Mouse (Mus musculus): Measurements from ENCODE around the gene Epha8.

The Epha8 gene

GRCm38 (mm10) chr4:136911211-136911646 is 45.4 kb downstream of the Epha8 start:
- in situ Hi-C loops (cut with MboI, MseI), result no loop called here

- in situ Hi-C loops (cut with MboI, MseI), result no loop called here
Observed at GRCm38 (mm10) chr4:136907809-136908208, 48.8 kb downstream of the Epha8 start.

- in situ Hi-C loops (cut with MboI, MseI), result no loop called here
Observed at GRCm38 (mm10) chr4:136907033-136907432, 49.6 kb downstream of the Epha8 start.

- in situ Hi-C loops (cut with MboI, MseI), result loop anchor here in 1 of 2 experiments (5.0 kb wide), 1 partner anchor 72 kb away; no protein-coding TSS in a partner anchor
Observed at GRCm38 (mm10) chr4:136904767-136905539, 51.7 kb downstream of the Epha8 start.

GRCm38 (mm10) chr4:136899154-136899553 is 57.5 kb downstream of the Epha8 start:
- in situ Hi-C loops (cut with MboI, MseI), result no loop called here

GRCm38 (mm10) chr4:136898637-136899036 is 58.0 kb downstream of the Epha8 start, which contains the start of gene C1qa:
Gene C1qa, minus strand, starts transcription at chr4:136898803.
- in situ Hi-C loops (cut with MboI, MseI), result no loop called here

GRCm38 (mm10) chr4:136898084-136898598 is 58.5 kb downstream of the Epha8 start:
- in situ Hi-C loops (cut with MboI, MseI), result no loop called here

GRCm38 (mm10) chr4:136896461-136896860 is 60.2 kb downstream of the Epha8 start:
- in situ Hi-C loops (cut with MboI, MseI), result no loop called here

- in situ Hi-C loops (cut with MboI, MseI), result no loop called here
Observed at GRCm38 (mm10) chr4:136895861-136896260, 60.8 kb downstream of the Epha8 start.

GRCm38 (mm10) chr4:136894821-136895220 is 61.8 kb downstream of the Epha8 start:
- in situ Hi-C loops (cut with MboI, MseI), result loop anchor here in 1 of 2 experiments (5.0 kb wide), 1 partner anchor 177 kb away; no protein-coding TSS in a partner anchor

- in situ Hi-C loops (cut with MboI, MseI), result loop anchor here in 1 of 2 experiments (5.0 kb wide), 1 partner anchor 178 kb away; no protein-coding TSS in a partner anchor
Observed at GRCm38 (mm10) chr4:136893691-136894543, 62.7 kb downstream of the Epha8 start.

- in situ Hi-C loops (cut with MboI, MseI), result loop anchor here in 1 of 2 experiments (5.0 kb wide), 1 partner anchor 179 kb away; no protein-coding TSS in a partner anchor
Observed at GRCm38 (mm10) chr4:136892811-136893210, 63.8 kb downstream of the Epha8 start, which contains the start of gene C1qc. Gene C1qc, minus strand, starts transcription at chr4:136893065.

GRCm38 (mm10) chr4:136892371-136892770 is 64.2 kb downstream of the Epha8 start:
- in situ Hi-C loops (cut with MboI, MseI), result loop anchor here in 1 of 2 experiments (5.0 kb wide), 1 partner anchor 180 kb away; no protein-coding TSS in a partner anchor

- in situ Hi-C loops (cut with MboI, MseI), result loop anchor here in 1 of 2 experiments (5.0 kb wide), 1 partner anchor 181 kb away; no protein-coding TSS in a partner anchor
Observed at GRCm38 (mm10) chr4:136891115-136891514, 65.5 kb downstream of the Epha8 start.

GRCm38 (mm10) chr4:136889981-136890380 is 66.6 kb downstream of the Epha8 start:
- in situ Hi-C loops (cut with MboI, MseI), result loop anchor here in 1 of 2 experiments (5.0 kb wide), 1 partner anchor 182 kb away; no protein-coding TSS in a partner anchor

GRCm38 (mm10) chr4:136887714-136888113 is 68.9 kb downstream of the Epha8 start:
- in situ Hi-C loops (cut with MboI, MseI), result no loop called here

- in situ Hi-C loops (cut with MboI, MseI), result no loop called here
Observed at GRCm38 (mm10) chr4:136886101-136886500, 70.5 kb downstream of the Epha8 start, which contains the start of gene C1qb. Gene C1qb, minus strand, starts transcription at chr4:136886187.
